Comparison of ENCODE assay signal across 10 mouse cellular contexts in the genomic region with DNA sequence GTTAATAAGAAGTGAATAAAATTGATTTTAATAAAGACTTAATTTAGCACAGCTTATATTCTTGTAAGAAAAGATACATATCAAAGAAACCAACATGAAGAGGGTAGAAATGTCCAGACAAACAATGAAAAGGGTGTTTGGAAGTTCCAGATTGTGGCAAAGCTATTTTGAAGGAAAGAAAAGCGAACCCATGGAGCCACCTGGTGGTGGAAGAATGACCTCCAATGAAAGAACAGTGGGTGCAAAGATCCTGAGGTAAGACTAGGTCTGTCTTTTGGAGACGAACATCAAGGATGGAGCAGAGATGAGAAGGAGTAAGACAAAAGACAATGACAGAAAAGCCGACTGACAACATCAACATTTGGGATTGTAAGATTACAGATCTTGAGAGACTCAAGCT.
DNase-seq lines count a peak whose midpoint lies in the region; ATAC-seq and TF ChIP-seq lines count a peak whose summit lies in the region.
"Had no signal": no experiment of that assay in that cellular context is flagged by ENCODE, and none has a peak within 500 bp of the region (broad histone marks: within the 10 kb centered on the region; RNA-seq: fewer than 3 reads in every experiment).

No protein-coding gene starts in this region.

- no peaks in the 10 kb centered on the region for H3K36me3 ChIP-seq in forebrain, embryonic 12.5 days (replicated peaks)
- no peaks in the 10 kb centered on the region for H3K36me3 ChIP-seq in forebrain, embryonic 15.5 days
- no peaks in the 10 kb centered on the region for H3K36me3 ChIP-seq in liver, postnatal 0 days (replicated peaks; ENCODE audit: insufficient read depth, low read length)
- no peaks in the 10 kb centered on the region for H3K36me3 ChIP-seq in liver, embryonic 11.5 days (ENCODE audit: control insufficient read depth, insufficient read depth, low read length)
- H3K36me3 ChIP-seq: limb, embryonic 12.5 days had no signal

- no peak overlapping the region for H3K4me3 ChIP-seq in forebrain, embryonic 12.5 days (replicated peaks)
- H3K4me3 ChIP-seq in forebrain, embryonic 15.5 days, result no peak overlapping the region
- H3K4me3 ChIP-seq in liver, postnatal 0 days (ENCODE audit: low read depth, low read length), result no peak overlapping the region
- H3K4me3 ChIP-seq in liver, embryonic 11.5 days (ENCODE audit: low read depth, low read length), result no peak overlapping the region
- H3K4me3 ChIP-seq: erythroblast, embryonic 14.5 days; limb, embryonic 12.5 days had no signal

- TF ChIP-seq EP300 in liver, postnatal 0 days (IDR thresholded peaks at IDR 0.05; ENCODE audit: low read depth), result no peak

- H3K9ac ChIP-seq in forebrain, embryonic 12.5 days, result no peak overlapping the region
- no peak overlapping the region for H3K9ac ChIP-seq in forebrain, embryonic 15.5 days (replicated peaks)
- H3K9ac ChIP-seq in liver, postnatal 0 days (replicated peaks), result no peak overlapping the region
- H3K9ac ChIP-seq in liver, embryonic 11.5 days (ENCODE audit: low read depth, low read length), result no peak overlapping the region
- H3K9ac ChIP-seq: limb, embryonic 12.5 days had no signal

- TF ChIP-seq CTCF in liver, postnatal 0 days (IDR thresholded peaks at IDR 0.05; ENCODE audit: low read depth), result peak; percentile 50

- no peak overlapping the region for H3K27ac ChIP-seq in forebrain, embryonic 12.5 days
- H3K27ac ChIP-seq in forebrain, embryonic 15.5 days (replicated peaks), result no peak overlapping the region
- no peak overlapping the region for H3K27ac ChIP-seq in liver, postnatal 0 days (ENCODE audit: low read depth)
- no peak overlapping the region for H3K27ac ChIP-seq in liver, embryonic 11.5 days (ENCODE audit: low read depth, low read length)
- H3K27ac ChIP-seq: limb, embryonic 12.5 days had no signal

- ATAC-seq in forebrain, embryonic 12.5 days (ENCODE audit: low FRiP score), result peak; percentile 38; the same call in 1 of the 2 replicates
- no peak for ATAC-seq in forebrain, embryonic 15.5 days (replicated peaks)
- ATAC-seq in liver, postnatal 0 days, result no peak
- no peak for ATAC-seq in liver, embryonic 11.5 days (replicated peaks; ENCODE audit: low FRiP score)

- H3K9me3 ChIP-seq in forebrain, embryonic 12.5 days, result no peaks in the 10 kb centered on the region
- no peaks in the 10 kb centered on the region for H3K9me3 ChIP-seq in forebrain, embryonic 15.5 days
- no peaks in the 10 kb centered on the region for H3K9me3 ChIP-seq in liver, postnatal 0 days (ENCODE audit: low read length)
- no peaks in the 10 kb centered on the region for H3K9me3 ChIP-seq in liver, embryonic 11.5 days (ENCODE audit: control insufficient read depth, low read length)
- H3K9me3 ChIP-seq: limb, embryonic 12.5 days had no signal

- DNase-seq in liver, postnatal 0 days, result no peak
- no peak for DNase-seq in liver, embryonic 11.5 days (ENCODE audit: low spot score)
- DNase-seq in adipocyte (ENCODE audit: low spot score), result peak; percentile 7
- DNase-seq in kidney, postnatal 36 days, result peak; percentile 21 to 69
- no peak for DNase-seq in ovary, postnatal 36 days (ENCODE audit: low spot score)
- DNase-seq in frontal cortex, postnatal 25 days (ENCODE audit: low spot score in 2 of 2), result no peak

- 46% methylated on average over 3 of the region's 3 CpGs for WGBS in forebrain, embryonic 12.5 days
- WGBS in forebrain, embryonic 15.5 days, result 50% methylated on average over 3 of the region's 3 CpGs
- WGBS in liver, postnatal 0 days (ENCODE audit: insufficient replicate concordance), result 33% methylated on average over 3 of the region's 3 CpGs
- WGBS in liver, embryonic 11.5 days, result 46% methylated on average over 3 of the region's 3 CpGs

- H3K27me3 ChIP-seq in forebrain, embryonic 12.5 days, result no peaks in the 10 kb centered on the region
- H3K27me3 ChIP-seq in forebrain, embryonic 15.5 days, result no peaks in the 10 kb centered on the region
- no peaks in the 10 kb centered on the region for H3K27me3 ChIP-seq in liver, postnatal 0 days (ENCODE audit: insufficient read depth, low read length)
- no peaks in the 10 kb centered on the region for H3K27me3 ChIP-seq in liver, embryonic 11.5 days (replicated peaks; ENCODE audit: control insufficient read depth, insufficient read depth, low read length)
- H3K27me3 ChIP-seq: limb, embryonic 12.5 days had no signal

- no peak overlapping the region for H3K4me2 ChIP-seq in forebrain, embryonic 12.5 days
- no peak overlapping the region for H3K4me2 ChIP-seq in forebrain, embryonic 15.5 days (replicated peaks)
- no peak overlapping the region for H3K4me2 ChIP-seq in liver, postnatal 0 days (ENCODE audit: low read depth, low read length)
- no peak overlapping the region for H3K4me2 ChIP-seq in liver, embryonic 11.5 days
- H3K4me2 ChIP-seq: limb, embryonic 12.5 days had no signal

- H3K4me1 ChIP-seq in forebrain, embryonic 12.5 days, result no peaks in the 10 kb centered on the region; the same call in 1 of the 2 replicates
- H3K4me1 ChIP-seq in forebrain, embryonic 15.5 days, result peaks cover 3% of the 10 kb centered on the region
- H3K4me1 ChIP-seq in liver, postnatal 0 days (ENCODE audit: insufficient read depth), result no peaks in the 10 kb centered on the region
- no peaks in the 10 kb centered on the region for H3K4me1 ChIP-seq in liver, embryonic 11.5 days (replicated peaks; ENCODE audit: control insufficient read depth, insufficient read depth, low read length)
- H3K4me1 ChIP-seq: limb, embryonic 12.5 days had no signal

Comparison
In these comparisons a context has a peak if more than half of its experiments do, and no peak if none do; other contexts are left out.
1. DNase-seq: peak in adipocyte (single experiment) and kidney, postnatal 36 days (2 of 2); none in liver, postnatal 0 days (single experiment), liver, embryonic 11.5 days (single experiment), ovary, postnatal 36 days (single experiment) and frontal cortex, postnatal 25 days (0 of 2).